Mouse (Mus musculus): ENCODE data around the gene Ccdc3. TPM values are rescaled to one million over a fixed set of nuclear protein-coding genes. Genes with fewer than 3 reads are reported as not detected.

Gene Ccdc3
- polyA plus RNA-seq (2014; fragmentation: Illumina TruSeq; extraction: RNeasy Lipid Tissue Mini Kit (QIAGEN cat#74804); ENCODE audit: insufficient read depth, low read depth, low replicate concordance): 1.7 TPM

GRCm38 (mm10) chr2:5137500-5138286, at the start of gene Ccdc3:
TSS of gene Ccdc3 (plus strand) at chr2:5137776.

Other genes starting within 250 kb of the Ccdc3 start
- gene Phyh, start 218.8 kb upstream of the Ccdc3 start, polyA plus RNA-seq (2014; fragmentation: Illumina TruSeq; extraction: RNeasy Lipid Tissue Mini Kit (QIAGEN cat#74804); ENCODE audit: insufficient read depth, low read depth, low replicate concordance): 68.2 TPM
- not detected for gene Ucma, start 161.7 kb upstream of the Ccdc3 start, polyA plus RNA-seq (2014; fragmentation: Illumina TruSeq; extraction: RNeasy Lipid Tissue Mini Kit (QIAGEN cat#74804); ENCODE audit: insufficient read depth, low read depth, low replicate concordance)
- 0.93 TPM for gene Mcm10, start 125.0 kb upstream of the Ccdc3 start, polyA plus RNA-seq (2014; fragmentation: Illumina TruSeq; extraction: RNeasy Lipid Tissue Mini Kit (QIAGEN cat#74804); ENCODE audit: insufficient read depth, low read depth, low replicate concordance)
- gene Optn, start 73.7 kb upstream of the Ccdc3 start, polyA plus RNA-seq (2014; fragmentation: Illumina TruSeq; extraction: RNeasy Lipid Tissue Mini Kit (QIAGEN cat#74804); ENCODE audit: insufficient read depth, low read depth, low replicate concordance): 8.9 TPM